Mouse (Mus musculus): Measurements from ENCODE around the gene Cnot2. TPM values are rescaled to one million over a fixed set of nuclear protein-coding genes. Genes with fewer than 3 reads are reported as not detected.
A peak's percentile ranks its signal among the peaks of the same experiment; 100 is the strongest.

Gene Cnot2
- total RNA-seq, 4 experiments from 2014 or later, result 57.5 to 91.3 (median 78.9) TPM

DNA sequence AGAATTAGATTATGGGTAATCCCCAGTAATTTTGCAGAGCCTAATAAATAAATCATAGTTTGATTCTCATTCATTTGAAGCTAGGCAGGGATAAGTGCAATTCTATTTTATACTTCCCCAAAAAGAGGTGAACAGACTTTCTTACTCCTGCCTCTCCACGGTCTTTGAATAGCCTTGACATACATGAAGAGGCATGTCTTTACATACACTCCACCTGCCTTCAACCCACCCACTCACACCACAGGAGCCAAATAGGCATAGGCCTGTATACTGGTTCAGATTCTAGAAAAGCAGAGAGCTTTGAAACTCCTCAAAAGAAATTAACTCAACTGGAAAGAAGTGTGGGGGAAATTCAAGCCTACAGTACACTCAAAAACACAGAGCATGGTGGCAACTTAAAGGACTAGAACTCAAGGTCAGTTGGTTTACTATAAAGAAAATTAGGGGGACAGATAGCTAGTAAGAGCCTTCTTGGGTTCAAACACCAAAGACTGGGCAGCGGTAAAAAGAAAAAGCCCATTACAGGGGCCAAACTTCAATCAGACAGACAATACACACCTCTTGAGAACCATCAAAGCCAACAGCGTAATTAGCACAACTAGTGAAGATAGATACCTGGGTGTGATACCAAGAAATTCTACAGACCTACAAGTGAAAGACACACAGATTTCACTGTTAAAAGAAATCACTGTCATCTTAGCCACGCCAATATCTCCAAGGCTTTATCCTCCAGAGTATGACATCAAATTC is 18.4 kb downstream of the Cnot2 start:
- no peak for DNase-seq

DNA sequence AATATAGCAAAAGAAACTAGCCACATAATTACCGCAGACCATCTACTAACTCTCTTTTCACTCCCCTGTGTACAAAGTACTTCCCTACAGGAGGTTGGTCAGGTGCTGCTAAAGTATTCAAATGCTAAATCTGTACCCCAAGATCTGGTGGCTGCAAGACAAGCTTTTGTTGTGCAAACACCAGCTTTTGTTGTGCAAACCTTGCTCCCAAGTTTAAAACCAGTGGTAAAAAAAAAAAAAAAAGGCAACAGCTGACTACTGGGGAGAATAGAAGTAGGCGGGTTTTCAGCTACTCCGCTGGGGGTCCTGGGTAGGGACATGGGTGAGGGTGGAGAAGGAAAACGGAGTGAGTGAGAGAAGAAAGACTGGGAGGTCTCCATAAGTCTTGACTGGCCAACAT is 19.1 kb downstream of the Cnot2 start:
- no peak for DNase-seq

DNA sequence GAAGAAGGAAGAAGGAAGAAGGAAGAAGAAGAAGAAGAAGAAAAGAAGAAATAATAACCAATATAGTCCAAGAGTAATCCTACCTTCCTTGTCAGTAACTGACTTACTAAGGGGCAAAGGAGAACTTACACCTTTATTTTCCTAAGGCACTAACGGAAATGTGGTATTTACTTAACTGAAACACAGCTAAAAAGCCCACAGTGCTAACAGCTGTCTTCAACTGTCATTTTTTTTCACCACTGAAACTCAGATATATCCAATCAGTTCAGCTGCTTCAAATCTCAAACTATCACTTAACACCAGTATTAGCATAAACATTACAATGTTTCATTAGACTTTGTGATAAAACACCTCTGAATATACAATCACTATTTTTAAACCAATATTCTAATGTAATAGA is 22.1 kb downstream of the Cnot2 start:
- DNase-seq, result no peak

DNA sequence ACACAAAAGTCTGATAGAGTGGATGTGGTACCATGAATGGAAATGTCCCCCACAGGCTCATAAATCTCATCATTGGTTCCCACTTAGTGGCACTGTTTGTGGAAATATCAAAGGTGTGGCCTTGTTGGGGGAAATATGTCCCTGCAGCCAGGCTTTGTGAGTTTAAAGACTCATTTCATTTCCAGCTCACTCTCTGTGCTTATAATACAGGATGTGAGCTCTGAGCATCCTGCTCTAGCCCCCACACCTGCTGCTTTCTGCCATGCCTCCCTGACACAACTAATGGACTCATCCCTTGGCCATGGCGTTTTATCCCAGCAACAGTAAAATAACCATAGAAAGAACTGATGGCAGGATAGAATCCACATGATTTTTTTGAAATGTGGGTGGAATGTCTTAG is 24.1 kb downstream of the Cnot2 start:
- DNase-seq, result no peak

DNA sequence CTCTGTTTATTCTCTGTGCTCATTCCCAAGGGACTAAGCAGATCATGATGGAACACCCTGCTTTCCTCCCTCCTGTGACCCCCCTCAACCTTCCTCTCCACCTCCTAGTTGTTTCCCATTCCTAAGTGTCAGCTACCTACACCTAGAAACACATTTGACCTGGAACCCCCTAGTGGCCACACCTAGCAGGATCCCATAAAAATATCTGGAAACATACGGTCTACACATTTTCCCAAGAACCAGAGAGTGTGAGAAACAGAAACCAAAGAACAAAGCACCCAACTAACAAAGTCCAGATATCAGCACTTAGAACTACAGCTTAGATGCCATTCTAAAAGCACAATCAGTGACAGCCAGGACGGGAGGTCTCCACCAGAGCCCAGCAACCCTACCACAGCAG is 26.9 kb downstream of the Cnot2 start:
- DNase-seq, result no peak

DNA sequence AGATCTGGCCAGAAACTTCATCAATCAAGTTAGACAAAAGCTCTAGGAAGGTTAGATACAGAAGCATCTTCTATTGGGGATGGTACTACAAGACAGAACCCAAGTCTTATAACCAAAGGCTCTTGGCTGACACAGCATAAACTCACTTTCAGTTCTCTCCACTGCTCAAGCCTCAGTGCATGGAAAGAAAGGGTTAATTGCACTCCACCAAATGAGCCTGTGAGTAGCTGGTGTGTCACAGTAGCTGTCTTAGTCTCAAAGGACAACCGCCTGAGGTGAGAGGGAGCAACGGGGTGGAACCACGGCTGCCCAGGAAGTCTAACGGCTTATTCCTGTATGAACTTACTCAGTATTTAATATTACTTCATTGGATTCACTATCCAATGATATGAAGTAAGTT is 33.4 kb downstream of the Cnot2 start:
- DNase-seq, result no peak

DNA sequence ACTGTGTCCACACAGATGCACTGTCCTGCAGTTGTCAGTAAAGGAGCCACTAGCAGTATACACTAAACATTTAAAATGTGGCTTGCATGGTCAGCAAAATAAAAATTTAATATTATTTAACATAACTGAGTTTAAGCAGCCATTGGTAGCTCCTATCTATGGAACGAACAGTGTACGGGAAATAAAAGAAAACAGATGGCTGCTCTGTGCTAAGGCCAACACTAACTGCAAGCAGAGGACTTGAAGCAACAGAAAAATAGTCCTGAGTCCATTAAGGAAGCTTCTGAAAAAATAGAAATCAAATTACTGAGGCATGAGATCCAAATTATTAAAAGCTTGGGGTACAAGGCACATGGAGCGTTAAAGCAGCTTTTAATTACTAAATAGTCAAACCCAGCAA is 35.1 kb downstream of the Cnot2 start:
- no peak for DNase-seq

DNA sequence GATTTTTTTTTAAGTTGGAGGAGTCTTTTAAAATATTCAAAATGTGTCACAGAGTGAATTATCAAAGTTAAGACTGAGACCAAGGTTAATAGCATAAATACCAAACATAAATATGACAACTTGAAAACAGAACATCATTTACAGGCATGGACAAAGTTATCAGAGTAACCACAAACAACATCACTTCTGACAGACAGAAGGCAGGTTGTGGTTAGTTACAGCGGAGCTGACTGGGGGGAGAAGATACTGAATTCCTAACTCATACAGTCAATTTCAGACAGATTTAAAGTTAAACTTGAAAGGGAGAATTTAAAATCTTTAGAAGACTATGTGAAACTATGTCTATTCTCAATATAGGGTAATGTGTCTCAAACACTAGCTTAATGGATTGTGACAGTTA is 38.2 kb downstream of the Cnot2 start:
- DNase-seq, result no peak

DNA sequence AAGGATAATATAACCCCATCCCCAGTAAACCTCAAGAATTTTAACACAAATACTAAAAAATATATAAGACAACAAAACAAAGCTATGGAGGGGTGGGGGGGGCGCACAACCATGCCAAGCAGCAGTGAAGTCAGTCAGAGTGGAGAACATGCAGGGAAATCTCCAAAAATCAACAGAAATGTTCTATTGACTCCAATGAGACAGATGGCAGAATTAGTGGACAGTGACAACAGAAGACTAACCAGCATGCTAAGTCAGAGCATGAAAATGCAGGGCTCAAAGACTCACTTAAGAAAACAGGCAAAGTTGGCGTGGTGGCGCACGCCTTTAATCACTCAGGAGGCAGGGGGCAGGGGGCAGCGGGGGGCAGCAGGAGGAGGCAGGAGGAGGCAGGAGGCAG is 40.6 kb downstream of the Cnot2 start:
- no peak for DNase-seq

DNA sequence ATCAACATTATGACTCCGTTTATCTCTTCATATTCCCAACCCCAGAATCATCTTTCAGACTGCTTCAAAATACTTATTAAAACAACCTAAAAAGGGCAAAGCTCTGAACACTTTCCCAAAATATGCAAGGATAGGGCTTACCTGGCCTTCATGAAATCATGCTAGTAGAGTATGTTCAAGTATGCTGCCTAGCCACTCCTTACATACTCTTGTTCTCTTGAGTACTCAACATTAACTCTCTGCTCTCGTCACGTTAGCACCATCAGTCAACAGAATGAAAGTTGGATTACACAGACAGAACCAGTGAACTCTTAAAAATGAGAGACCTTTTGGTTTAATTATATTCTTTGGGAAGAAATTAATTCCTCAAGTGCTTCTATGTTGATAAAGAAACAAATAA is 43.8 kb downstream of the Cnot2 start:
- DNase-seq, result no peak

DNA sequence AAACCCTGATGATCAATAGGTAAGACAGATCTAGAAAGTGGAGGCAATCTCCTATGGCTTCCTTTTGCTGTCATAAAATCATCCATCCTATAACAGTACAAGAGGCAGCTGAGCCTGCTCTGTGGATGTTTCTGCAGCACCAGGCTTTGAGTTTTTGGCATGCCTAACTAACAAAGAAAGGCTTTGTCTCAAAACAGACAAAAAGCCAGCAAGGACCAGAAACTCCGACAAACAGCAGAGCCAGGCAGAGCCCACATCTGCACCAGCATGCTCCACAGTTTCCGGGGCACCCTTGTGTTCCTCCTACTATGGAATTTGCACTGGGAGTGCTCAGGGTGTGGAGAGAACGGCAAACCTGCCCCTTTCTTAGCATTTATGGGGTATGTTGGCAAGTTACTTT is 47.0 kb downstream of the Cnot2 start:
- no peak for DNase-seq

DNA sequence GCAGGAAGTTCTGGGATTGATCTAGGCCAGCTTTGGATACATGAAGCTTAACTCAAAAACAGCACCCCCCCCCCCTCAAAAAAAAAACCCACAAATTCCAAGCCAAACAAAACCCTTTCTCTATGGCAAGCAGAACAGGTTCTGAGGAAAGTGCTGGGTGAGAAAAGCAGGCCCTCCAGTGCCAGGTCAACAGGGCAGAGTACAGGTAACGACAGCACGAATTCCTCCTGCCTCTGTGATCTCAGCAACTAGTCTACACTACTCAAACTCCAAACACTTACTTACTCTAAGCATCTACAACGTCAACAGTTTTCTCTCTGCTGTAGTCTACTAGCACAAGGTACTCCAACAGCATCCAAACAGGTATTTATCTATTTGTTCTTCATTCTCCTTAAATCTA is 48.8 kb downstream of the Cnot2 start:
- DNase-seq, result no peak

DNA sequence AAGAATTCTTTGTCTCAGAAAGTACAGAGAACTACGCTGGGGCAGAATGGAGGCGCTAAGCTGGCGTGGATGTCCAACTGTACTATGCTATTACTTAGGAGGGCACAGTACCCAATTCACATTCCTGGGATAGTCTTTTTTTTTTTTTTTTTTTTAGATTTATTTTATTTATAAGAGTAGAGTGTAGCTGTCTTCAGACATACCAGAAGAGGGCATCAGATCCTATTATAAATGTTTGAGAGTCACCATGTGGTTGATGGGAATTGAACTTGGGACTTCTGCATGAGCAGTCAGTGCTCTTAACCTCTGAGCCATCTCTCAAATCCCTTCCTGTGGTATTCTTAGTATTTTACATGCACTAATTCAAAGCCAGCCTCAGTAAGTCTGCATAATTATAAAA is 50.2 kb downstream of the Cnot2 start:
- DNase-seq, result no peak

DNA sequence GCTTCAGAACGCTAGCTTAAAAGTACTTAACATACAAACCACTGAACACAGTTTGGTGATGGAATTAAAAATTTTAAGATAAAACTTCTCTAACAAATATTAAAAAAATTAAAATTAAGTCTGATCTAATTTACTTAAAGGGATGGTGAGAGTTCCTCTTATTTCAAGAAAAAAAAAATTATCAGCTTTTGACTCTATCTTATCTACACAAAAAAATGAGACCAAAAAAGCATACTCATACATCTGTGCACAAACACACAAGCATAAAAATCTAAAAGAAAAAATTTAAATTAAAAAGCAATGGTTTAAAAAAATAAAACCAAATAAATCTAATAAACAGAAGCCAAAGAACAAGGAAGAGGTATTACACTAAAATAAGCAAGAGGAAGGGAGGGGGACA is 61.7 kb downstream of the Cnot2 start:
- no peak for DNase-seq

DNA sequence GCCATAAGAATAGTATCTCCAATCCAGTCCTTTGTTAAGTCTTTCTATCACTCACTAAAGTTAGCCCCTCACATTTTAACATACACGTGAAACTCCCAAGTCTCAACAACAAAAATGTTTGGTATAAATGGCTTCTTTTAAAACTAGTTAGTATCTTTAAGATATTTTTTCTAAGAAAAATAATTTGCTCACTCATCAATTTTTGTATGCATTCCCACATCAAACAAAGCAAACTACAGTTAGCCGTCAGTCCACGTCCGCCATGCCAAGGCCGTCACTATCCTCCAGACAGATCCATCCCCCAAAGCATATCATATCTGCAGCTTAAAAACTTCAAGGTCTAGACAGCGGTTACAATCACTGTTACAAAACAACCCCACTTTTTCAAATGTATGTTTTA is 65.7 kb downstream of the Cnot2 start:
- DNase-seq, result no peak

DNA sequence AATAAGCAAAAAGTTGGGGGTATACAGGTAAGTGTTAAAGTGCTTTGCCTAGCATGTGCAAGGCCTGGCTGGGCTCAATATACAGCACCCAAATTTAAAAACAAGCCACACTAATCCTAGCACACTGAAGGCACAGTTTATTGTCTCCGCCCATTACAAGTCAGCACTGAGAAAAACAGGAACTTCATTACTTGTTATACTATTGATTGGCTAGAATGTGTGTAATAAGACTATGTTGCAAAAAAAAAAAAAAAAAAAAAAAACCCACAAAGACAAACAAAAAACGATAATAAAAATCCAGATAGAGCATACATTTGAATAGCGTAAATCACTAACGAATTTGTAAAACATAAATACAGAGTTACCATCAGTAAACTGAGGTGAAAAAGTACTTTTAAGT is 66.2 kb downstream of the Cnot2 start:
- no peak for DNase-seq

DNA sequence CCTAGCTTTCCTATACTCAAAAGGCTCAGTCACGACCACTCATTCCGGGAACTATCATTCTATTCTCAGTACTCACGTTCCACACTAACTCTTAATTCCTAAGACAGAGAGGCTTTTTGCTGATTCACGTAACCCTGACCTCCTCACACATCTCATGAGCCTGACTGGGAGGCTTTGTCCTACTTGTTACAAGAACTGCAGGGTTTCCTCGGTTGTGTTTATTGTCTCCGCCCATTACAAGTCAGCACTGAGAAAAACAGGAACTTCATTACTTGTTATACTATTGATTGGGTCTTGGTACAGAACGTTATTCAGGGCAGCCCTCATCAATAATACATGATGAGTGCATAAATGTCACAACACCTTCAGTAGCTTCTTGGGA is 68.1 kb downstream of the Cnot2 start:
- DNase-seq, result peak; percentile 9

DNA sequence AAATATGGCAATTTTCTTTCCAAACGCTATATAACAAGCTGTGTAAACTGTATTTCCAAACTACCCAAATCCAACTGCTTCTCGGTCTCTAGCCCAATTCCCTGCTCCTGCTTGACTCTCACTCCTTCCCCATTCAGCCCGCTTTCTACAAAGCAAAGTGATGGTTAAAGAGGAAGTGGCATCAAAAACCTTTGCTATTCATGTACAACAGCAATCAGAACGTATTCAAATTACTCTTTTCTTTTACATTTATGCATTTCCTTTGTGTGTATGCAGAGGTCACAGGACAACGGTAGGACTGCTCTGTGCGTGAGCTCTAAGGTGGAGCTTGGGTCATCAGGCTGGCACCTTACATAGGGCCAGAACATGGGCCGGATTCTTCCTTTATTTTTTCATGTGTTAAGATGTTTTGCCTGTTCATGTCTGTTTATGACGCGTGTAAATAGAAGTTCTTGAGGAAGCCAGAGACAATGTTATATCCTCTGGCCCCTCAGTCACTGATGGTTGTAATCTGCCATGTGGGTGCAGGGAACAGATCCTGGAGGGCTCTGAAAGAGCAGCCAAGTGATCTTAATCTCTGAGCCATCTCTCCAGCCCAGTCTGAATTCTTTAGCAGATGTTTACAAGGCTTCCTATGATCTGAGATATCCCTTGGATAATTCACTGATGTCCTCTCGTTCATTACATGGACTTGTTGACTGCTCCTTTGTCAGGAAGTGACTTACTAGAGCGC is 68.6 kb downstream of the Cnot2 start:
- DNase-seq, result no peak

DNA sequence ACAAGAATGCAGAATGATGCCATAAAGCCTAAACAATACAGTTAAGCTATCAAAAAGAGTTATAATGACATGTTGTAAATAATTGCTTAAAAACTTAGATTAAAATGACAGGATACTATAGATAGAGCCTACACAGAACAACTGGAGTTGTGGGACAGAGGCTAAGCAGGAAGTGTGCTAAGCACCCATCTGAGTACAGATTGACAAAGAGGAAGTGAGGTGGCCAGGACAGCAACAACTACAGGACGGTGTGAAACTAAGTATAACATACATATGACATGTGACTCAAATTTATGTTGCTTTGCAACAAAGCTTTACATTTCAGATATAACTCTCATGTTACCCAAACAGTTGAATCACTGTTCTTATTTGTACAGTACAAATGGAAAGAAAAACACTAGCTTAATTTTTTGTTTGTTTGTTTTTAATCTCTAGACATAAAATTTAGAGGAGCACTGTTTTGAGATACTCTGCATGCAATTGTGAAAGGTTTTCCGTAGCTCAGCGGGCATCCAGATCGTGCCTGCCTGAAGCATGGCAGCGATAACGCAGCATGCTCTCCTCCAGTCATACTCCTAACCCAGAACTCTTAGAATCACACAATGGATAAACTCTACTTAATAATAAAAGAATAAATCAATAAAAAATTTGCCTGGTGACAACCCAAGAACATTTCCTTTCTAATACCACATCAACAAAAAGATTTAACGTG is 75.9 kb downstream of the Cnot2 start:
- no peak for DNase-seq

DNA sequence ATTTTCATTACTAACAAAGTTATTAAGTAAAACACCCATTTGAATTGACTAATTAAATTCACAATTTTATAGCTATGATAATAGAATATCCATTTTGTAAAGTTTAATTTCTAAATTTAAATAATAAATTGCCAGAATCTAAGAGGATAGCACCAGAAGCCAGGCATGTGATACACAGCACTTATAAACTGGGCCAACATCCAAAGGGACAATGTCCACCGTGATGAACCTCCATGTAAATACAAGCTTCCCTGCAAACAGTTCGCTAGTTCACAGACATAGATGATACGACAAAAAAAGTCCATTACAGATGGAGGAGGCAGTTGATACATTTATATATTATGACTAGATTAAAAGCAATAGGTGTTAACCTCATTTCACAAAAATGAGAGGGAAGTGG is 88.5 kb downstream of the Cnot2 start:
- DNase-seq, result no peak

DNA sequence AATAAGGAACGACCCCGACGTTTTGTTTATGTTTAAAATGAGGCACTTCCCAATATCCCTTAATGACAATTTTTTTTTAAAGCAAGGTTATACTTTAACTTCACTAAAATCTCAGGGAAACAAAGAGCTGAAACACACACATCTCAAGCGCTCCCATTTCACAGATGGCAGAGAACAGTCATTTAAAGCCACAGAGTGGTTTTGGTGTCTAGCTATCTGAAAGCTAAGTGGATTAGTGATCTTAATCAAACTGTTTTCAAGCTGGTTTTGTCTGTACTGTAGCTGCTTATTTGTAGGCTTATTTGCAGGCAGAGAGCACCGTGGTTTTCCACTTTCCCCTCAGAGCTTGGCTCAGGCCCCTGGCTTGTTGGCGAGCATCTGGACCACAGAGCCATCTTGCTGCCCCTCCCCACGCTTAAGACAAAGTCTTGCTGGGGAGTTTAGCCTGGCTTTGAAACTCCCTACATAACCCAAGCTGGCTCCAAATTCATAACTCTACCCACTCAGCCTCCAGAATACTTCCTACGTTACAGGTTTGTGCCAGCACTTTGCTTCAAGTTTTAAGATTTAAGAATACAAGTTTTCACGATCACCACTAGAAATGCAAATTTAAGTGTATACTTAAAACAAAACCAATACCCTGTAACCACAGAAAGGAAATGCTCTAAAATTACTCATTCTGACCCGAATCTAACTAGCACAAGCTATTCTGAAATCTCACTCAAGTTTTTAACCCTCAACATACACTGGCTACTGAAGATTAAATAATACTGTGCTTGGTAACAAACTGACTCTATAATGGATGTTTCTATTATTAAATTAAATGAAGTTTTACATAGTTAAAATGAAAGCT is 94.2 kb downstream of the Cnot2 start:
- DNase-seq, result no peak

DNA sequence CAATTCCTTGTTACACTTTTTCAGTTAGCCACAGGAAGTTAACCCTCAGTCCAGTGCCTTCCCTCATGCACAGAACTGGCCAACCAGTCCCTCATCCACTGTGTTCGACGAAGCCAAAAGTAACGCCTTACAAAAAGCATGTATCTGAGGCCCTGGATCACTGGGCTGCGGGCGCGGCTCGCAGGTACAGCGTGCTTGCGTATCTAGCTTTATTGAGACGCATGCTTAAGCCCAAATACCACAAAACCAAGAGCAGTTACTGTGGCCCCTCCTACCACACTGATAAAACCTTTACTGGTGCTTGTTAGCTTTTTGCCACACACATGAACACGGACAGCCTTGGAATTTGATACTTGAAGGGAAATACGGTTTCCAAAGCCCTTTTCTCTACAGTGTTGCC is 99.4 kb downstream of the Cnot2 start:
- no peak for DNase-seq

DNA sequence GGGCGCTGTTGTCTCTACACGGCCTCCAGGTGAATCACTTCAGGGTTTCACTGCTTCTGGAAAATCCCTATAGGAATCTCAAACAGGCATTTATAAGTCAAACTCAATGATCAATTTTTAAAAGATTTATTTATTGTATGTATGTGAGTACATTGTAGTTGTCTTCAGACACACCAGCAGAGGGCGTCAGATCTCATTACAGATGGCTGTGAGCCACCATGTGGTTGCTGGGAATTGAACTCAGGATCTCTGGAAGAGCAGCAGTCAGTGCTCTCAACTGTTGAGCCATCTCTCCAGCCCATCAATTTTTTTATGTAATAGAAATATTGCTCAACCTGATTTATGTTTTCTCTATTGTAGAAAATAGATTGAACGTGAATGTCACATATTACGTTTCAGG is 100.3 kb downstream of the Cnot2 start:
- no peak for DNase-seq
